Mouse (Mus musculus) lung, postnatal 10 days (tissue): ENCODE results near the gene Map2.

Experiments used
- DNase-seq: peaks from one replicate; pipeline ENCODE4 v3.0.0; 2021

Map2 gene

GRCm38 (mm10) chr1:66320378-66321135, 145.5 kb downstream of the Map2 start:
- no peak for DNase-seq

DNA sequence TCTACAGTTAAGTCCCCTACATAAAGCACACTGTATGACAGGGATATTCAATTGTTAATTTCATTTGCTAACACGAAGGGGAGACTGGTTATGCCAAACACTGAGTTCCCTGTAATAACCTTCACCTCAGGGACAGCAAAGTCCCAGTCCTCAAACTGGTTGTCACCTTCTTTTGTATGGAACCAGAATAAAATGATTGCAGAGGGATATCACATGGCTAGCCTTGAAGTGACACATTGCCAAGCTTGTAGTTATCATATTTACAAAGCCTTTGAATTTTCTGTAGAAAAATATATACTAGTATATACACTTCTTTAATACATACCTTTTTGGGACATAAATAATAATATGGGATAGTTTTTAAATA, 146.0 kb downstream of the Map2 start:
- DNase-seq = no peak

GRCm38 (mm10) chr1:66321631-66322142, 146.6 kb downstream of the Map2 start:
- DNase-seq = no peak

GRCm38 (mm10) chr1:66323461-66323860, 148.4 kb downstream of the Map2 start:
- DNase-seq = no peak

GRCm38 (mm10) chr1:66324951-66325350, 149.9 kb downstream of the Map2 start:
- DNase-seq = no peak

DNA sequence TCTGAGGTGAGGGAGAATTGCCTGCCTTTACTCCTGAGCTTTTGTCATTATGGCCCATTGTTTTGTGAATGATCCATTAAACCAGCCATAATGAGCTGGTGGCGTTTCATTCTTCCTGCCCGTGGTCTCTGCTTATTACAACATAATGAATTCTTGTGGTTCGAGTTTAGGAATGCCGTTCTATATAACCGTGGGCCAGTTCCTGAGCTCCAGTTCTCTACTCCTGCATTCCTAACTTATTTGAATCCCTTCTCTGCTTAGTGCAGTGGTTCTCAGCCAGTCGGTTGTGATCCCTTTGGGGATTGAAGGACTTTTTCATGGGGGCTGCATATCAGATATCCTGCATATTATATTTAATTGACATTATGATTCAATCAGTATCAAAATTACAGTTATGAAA, 153.9 kb downstream of the Map2 start:
- DNase-seq = no peak

GRCm38 (mm10) chr1:66329534-66329933, 154.5 kb downstream of the Map2 start:
- DNase-seq = no peak

DNA sequence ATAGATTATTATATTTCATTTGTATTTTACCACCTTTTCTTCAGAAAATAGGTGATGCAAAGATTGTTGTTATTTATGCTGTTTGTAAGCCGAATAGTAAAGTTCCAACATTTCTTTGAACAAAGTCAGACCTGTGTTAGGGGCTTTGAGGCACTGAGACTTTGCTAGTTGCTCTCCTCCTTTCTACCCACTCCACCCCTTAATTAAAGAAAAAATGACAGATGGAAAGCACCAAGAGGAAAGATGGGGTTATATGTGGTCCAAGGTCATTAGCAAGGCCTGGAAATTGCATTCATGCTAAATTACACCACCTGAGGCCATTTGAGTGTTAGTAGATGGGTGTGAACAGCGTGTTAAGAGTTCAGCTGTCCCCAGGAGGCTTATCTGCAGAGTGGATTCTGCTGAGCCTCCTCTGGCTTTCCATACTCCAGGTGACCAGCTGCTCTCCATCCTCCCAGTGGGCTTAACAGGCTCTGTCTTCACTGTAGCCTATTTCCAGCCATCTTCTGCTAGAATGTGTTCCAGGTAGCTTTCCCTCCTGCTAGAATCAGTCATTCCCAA, 160.7 kb downstream of the Map2 start:
- DNase-seq = no peak

DNA sequence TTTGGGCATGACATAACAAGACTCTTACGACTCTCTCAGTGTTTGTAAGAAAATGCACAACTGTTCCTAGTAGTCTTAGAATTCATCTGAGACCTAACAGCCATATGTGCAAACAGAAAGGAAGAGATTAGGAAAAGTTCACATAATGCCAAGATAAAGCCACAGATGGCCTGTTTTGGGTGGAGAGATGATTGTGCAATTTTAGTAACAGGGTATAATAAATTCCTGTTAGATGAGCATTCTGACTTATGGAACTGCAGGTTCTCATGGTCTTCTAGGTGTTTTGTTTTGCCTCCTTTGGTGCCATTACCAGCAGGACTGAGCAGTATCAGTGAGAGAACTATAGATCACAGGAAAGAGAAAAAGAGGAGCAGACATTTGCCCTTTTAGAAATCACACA, 164.1 kb downstream of the Map2 start:
- no peak for DNase-seq

- no peak for DNase-seq
Observed at GRCm38 (mm10) chr1:66348404-66349165, 173.5 kb downstream of the Map2 start.

- DNase-seq = no peak
Observed at GRCm38 (mm10) chr1:66349166-66349835, 174.2 kb downstream of the Map2 start.

GRCm38 (mm10) chr1:66351366-66351765, 176.3 kb downstream of the Map2 start:
- no peak for DNase-seq

DNA sequence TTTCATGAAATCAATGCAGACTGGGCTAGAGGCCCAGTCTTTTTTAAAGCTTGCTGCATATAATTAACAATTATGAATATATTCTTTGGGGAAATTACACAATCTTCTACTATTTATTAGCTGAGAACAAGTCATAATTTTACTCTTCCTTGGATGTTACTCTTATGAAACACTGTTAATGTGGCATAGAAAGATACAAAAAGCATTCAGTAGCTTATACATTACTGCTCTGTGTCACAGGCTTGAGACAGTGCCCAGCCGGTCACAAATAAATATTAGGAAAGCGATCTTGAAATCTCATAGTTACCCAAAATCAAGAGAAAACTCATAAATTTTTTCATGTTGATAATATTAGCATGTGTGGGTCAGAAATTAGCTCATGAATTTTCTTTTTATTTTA, 186.7 kb downstream of the Map2 start:
- DNase-seq = no peak

GRCm38 (mm10) chr1:66363285-66363684, 188.2 kb downstream of the Map2 start:
- no peak for DNase-seq

GRCm38 (mm10) chr1:66364386-66364785, 189.3 kb downstream of the Map2 start:
- DNase-seq = no peak

GRCm38 (mm10) chr1:66365600-66365999, 190.5 kb downstream of the Map2 start:
- no peak for DNase-seq

- no peak for DNase-seq
Observed at GRCm38 (mm10) chr1:66369486-66369885, 194.4 kb downstream of the Map2 start.

DNA sequence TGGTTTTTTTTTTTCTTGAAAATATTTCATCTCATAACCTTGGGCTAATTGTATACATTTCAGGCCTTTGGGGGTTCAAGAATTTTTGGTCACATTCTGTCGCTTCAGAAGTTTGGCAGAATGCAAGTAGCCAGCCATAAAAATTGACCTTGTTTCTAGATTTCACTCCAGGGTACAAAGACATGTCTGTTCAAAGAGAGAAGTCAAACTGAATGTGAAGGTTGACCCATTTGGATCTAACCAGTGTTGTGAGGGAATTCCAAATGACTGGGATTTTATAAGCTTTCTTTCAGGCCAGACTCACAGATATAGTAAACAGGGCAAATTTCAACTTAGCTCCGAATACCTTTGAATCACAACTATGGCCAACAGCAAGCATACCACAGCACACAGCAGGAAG, 196.3 kb downstream of the Map2 start:
- no peak for DNase-seq

GRCm38 (mm10) chr1:66386321-66386720, 211.2 kb downstream of the Map2 start:
- DNase-seq = no peak

GRCm38 (mm10) chr1:66386751-66387452, 211.8 kb downstream of the Map2 start:
- no peak for DNase-seq

- no peak for DNase-seq
Observed at GRCm38 (mm10) chr1:66388561-66388960, 213.5 kb downstream of the Map2 start.

GRCm38 (mm10) chr1:66394944-66395637, 220.0 kb downstream of the Map2 start:
- no peak for DNase-seq
